ENCODE assay signal across 33 mouse cellular contexts in the genomic region with DNA sequence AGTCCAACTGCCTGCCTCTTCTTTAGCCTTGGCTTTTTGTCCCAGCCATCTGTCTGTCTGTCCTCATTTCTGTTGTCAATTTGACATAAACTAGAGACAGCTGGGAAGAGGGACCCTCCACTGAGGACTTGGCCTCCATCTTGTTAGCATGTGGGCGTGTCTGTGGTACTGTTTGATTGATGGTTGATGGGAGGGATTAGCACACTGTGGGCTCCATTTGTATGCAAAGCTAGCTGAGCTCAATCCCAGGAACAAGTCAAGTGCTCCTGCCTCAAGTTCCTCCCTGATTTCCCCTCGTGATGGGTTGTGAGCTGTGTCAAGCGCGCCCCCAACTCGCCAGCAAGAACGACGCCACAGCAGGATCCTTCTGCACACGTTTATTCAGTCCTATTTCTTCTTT. TPM values are rescaled to one million over a fixed set of nuclear protein-coding genes. Genes with fewer than 3 reads are reported as not detected.
DNase-seq lines count a peak whose midpoint lies in the region; ATAC-seq and TF ChIP-seq lines count a peak whose summit lies in the region.
"Had no signal": no experiment of that assay in that cellular context is flagged by ENCODE, and none has a peak within 500 bp of the region (broad histone marks: within the 10 kb centered on the region; RNA-seq: fewer than 3 reads in every experiment).

No protein-coding gene starts in this region.

- no peak overlapping the region for H3K9ac ChIP-seq in forebrain, embryonic 11.5 days (ENCODE audit: low read length)
- no peak overlapping the region for H3K9ac ChIP-seq in midbrain, embryonic 13.5 days (replicated peaks)
- H3K9ac ChIP-seq in midbrain, embryonic 16.5 days (ENCODE audit: low read depth, low read length) = no peak overlapping the region
- H3K9ac ChIP-seq in forebrain, embryonic 16.5 days (replicated peaks; ENCODE audit: low read depth, low read length) = no peak overlapping the region
- H3K9ac ChIP-seq: embryonic facial prominence, embryonic 15.5 days; hindbrain, embryonic 15.5 days; intestine, embryonic 15.5 days; limb, embryonic 13.5 days had no signal

- peak; percentile 60; the same call in 1 of the 2 replicates for ATAC-seq in forebrain, embryonic 11.5 days (replicated peaks; ENCODE audit: low FRiP score)
- ATAC-seq in midbrain, embryonic 13.5 days = 0 out of 2 replicates have a peak, but pooled peaks have one; percentile 50
- ATAC-seq in midbrain, embryonic 16.5 days = no peak
- ATAC-seq in forebrain, embryonic 16.5 days = peak; percentile 72
- ATAC-seq: intestine, embryonic 15.5 days had no signal

- H3K27me3 ChIP-seq in forebrain, embryonic 11.5 days (ENCODE audit: control insufficient read depth, insufficient read depth, low read length) = no peaks in the 10 kb centered on the region
- no peaks in the 10 kb centered on the region for H3K27me3 ChIP-seq in forebrain, embryonic 10.5 days (ENCODE audit: poor library complexity, severe bottlenecking)
- H3K27me3 ChIP-seq in midbrain, embryonic 13.5 days = no peaks in the 10 kb centered on the region
- no peaks in the 10 kb centered on the region for H3K27me3 ChIP-seq in midbrain, embryonic 16.5 days (ENCODE audit: control insufficient read depth, insufficient read depth, low read depth, low read length)
- H3K27me3 ChIP-seq in forebrain, embryonic 16.5 days (replicated peaks; ENCODE audit: control insufficient read depth, insufficient read depth, low read length) = no peaks in the 10 kb centered on the region
- H3K27me3 ChIP-seq: CH12.LX; embryonic facial prominence, embryonic 15.5 days; hindbrain, embryonic 15.5 days; intestine, embryonic 15.5 days; limb, embryonic 13.5 days had no signal

- 79% methylated on average over 8 of the region's 8 CpGs for WGBS in forebrain, embryonic 11.5 days
- 86% methylated on average over 8 of the region's 8 CpGs for WGBS in forebrain, embryonic 10.5 days
- 80% methylated on average over 8 of the region's 8 CpGs for WGBS in midbrain, embryonic 13.5 days
- WGBS in midbrain, embryonic 16.5 days = 77% methylated on average over 8 of the region's 8 CpGs
- WGBS in forebrain, embryonic 16.5 days = 77% methylated on average over 7 of the region's 8 CpGs

- H3K27ac ChIP-seq in forebrain, embryonic 11.5 days (ENCODE audit: low read depth, low read length) = no peak overlapping the region
- H3K27ac ChIP-seq in forebrain, embryonic 10.5 days = no peak overlapping the region
- no peak overlapping the region for H3K27ac ChIP-seq in midbrain, embryonic 13.5 days
- no peak overlapping the region for H3K27ac ChIP-seq in midbrain, embryonic 16.5 days (ENCODE audit: low read length)
- H3K27ac ChIP-seq in forebrain, embryonic 16.5 days (ENCODE audit: low read length) = no peak overlapping the region
- H3K27ac ChIP-seq: embryonic facial prominence, embryonic 15.5 days; gastrocnemius, adult 2 months; hindbrain, embryonic 15.5 days; intestine, embryonic 15.5 days; layer of hippocampus, adult 2 months; limb, embryonic 13.5 days; macrophage had no signal

- H3K36me3 ChIP-seq in forebrain, embryonic 11.5 days (ENCODE audit: control insufficient read depth, insufficient read depth, low read length) = no peaks in the 10 kb centered on the region
- peaks cover 34% of the 10 kb centered on the region for H3K36me3 ChIP-seq in forebrain, embryonic 10.5 days (replicated peaks)
- H3K36me3 ChIP-seq in midbrain, embryonic 13.5 days = peaks cover 13% of the 10 kb centered on the region
- 0 out of 2 replicates have a peak, but pooled peaks cover 2% of the 10 kb centered on the region for H3K36me3 ChIP-seq in midbrain, embryonic 16.5 days (ENCODE audit: control insufficient read depth, insufficient read depth, low read length)
- H3K36me3 ChIP-seq in forebrain, embryonic 16.5 days (ENCODE audit: control insufficient read depth, insufficient read depth) = no peaks in the 10 kb centered on the region
- H3K36me3 ChIP-seq: intestine, embryonic 15.5 days had no signal

- H3K4me1 ChIP-seq in forebrain, embryonic 11.5 days (replicated peaks; ENCODE audit: control insufficient read depth, insufficient read depth, low read length) = no peaks in the 10 kb centered on the region
- no peaks in the 10 kb centered on the region for H3K4me1 ChIP-seq in forebrain, embryonic 10.5 days
- no peaks in the 10 kb centered on the region for H3K4me1 ChIP-seq in midbrain, embryonic 13.5 days (replicated peaks)
- no peaks in the 10 kb centered on the region for H3K4me1 ChIP-seq in midbrain, embryonic 16.5 days (ENCODE audit: control insufficient read depth, insufficient read depth, low read length)
- H3K4me1 ChIP-seq in forebrain, embryonic 16.5 days (replicated peaks; ENCODE audit: control insufficient read depth, insufficient read depth, low read length) = peaks cover 4% of the 10 kb centered on the region
- H3K4me1 ChIP-seq: hindbrain, embryonic 15.5 days; intestine, embryonic 15.5 days; limb, embryonic 13.5 days had no signal

- no peak for TF ChIP-seq CTCF in brain, embryonic 14.5 days (IDR thresholded peaks at IDR 0.05; ENCODE audit: borderline replicate concordance, extremely low read depth, insufficient read depth, insufficient read length)

- H3K4me3 ChIP-seq in forebrain, embryonic 11.5 days (ENCODE audit: low read depth, low read length) = no peak overlapping the region
- no peak overlapping the region for H3K4me3 ChIP-seq in forebrain, embryonic 10.5 days
- no peak overlapping the region for H3K4me3 ChIP-seq in midbrain, embryonic 13.5 days (replicated peaks)
- no peak overlapping the region for H3K4me3 ChIP-seq in midbrain, embryonic 16.5 days (ENCODE audit: low read depth, low read length)
- no peak overlapping the region for H3K4me3 ChIP-seq in forebrain, embryonic 16.5 days (replicated peaks; ENCODE audit: low read length)
- H3K4me3 ChIP-seq: embryonic facial prominence, embryonic 15.5 days; gastrocnemius, adult 2 months; hindbrain, embryonic 15.5 days; intestine, embryonic 15.5 days; layer of hippocampus, adult 2 months; limb, embryonic 13.5 days had no signal

- DNase-seq in forebrain, embryonic 11.5 days (ENCODE audit: low spot score) = no peak
- no peak for DNase-seq in forebrain, embryonic 10.5 days (ENCODE audit: extremely low spot score, low spot score)
- peak; percentile 63 for DNase-seq in brain, embryonic 14.5 days (ENCODE audit: low read depth)
- DNase-seq in layer of hippocampus, postnatal 36 days = no peak
- no peak for DNase-seq in lung, postnatal 4 days
- DNase-seq: adrenal gland, postnatal 10 days; cerebellum, adult 18-20 months; gastrocnemius, adult 2 months; gastrocnemius, postnatal 36 days; heart, adult 18-20 months; heart, postnatal 4 days; kidney, adult 2 months; kidney, postnatal 36 days; right cerebral cortex, adult 18-20 months; spleen, adult 18-20 months; thymus, adult 18-20 months; thymus, postnatal 25 days had no signal

- TF ChIP-seq POLR2A in brain, embryonic 14.5 days (IDR thresholded peaks at IDR 0.05; ENCODE audit: borderline replicate concordance, extremely low read depth, insufficient read depth, insufficient read length, poor library complexity, severe bottlenecking) = no peak

- H3K9me3 ChIP-seq in forebrain, embryonic 11.5 days (ENCODE audit: control insufficient read depth, low read length) = no peaks in the 10 kb centered on the region
- H3K9me3 ChIP-seq in forebrain, embryonic 10.5 days = no peaks in the 10 kb centered on the region
- H3K9me3 ChIP-seq in midbrain, embryonic 13.5 days = no peaks in the 10 kb centered on the region
- H3K9me3 ChIP-seq in midbrain, embryonic 16.5 days (replicated peaks; ENCODE audit: control insufficient read depth, low read length, poor library complexity, severe bottlenecking) = no peaks in the 10 kb centered on the region
- no peaks in the 10 kb centered on the region for H3K9me3 ChIP-seq in forebrain, embryonic 16.5 days (ENCODE audit: control insufficient read depth, low read length)
- H3K9me3 ChIP-seq: embryonic facial prominence, embryonic 15.5 days; hindbrain, embryonic 15.5 days; intestine, embryonic 15.5 days; limb, embryonic 13.5 days had no signal

- H3K4me2 ChIP-seq in forebrain, embryonic 11.5 days (ENCODE audit: low read depth, low read length, severe bottlenecking) = no peak overlapping the region
- no peak overlapping the region for H3K4me2 ChIP-seq in midbrain, embryonic 13.5 days (replicated peaks)
- H3K4me2 ChIP-seq in midbrain, embryonic 16.5 days (ENCODE audit: low read length) = no peak overlapping the region
- no peak overlapping the region for H3K4me2 ChIP-seq in forebrain, embryonic 16.5 days (ENCODE audit: low read length)
- H3K4me2 ChIP-seq: embryonic facial prominence, embryonic 15.5 days; heart, embryonic 11.5 days; hindbrain, embryonic 15.5 days; intestine, embryonic 15.5 days; limb, embryonic 13.5 days; liver, embryonic 11.5 days had no signal

RNA-seq across cellular contexts. Expression of gene Mansc4, which starts 10.0 kb away (rescaled TPM):
- polyA plus RNA-seq in forebrain, embryonic 11.5 days (2014; fragmentation: Nextera tagmentation; extraction: Ambion mirVana) = 0.72 and 1.1 TPM in 2 replicates
- 1.1 and 1.5 TPM in 2 replicates for polyA plus RNA-seq in forebrain, embryonic 10.5 days (2016; fragmentation: Nextera tagmentation; extraction: Ambion mirVana)
- 0.52 and 0.53 TPM in 2 replicates for polyA plus RNA-seq in midbrain, embryonic 13.5 days (2015; fragmentation: Nextera tagmentation; extraction: Ambion mirVana)
- 0.56 and 0.75 TPM in 2 replicates for polyA plus RNA-seq in midbrain, embryonic 16.5 days (2015; fragmentation: Nextera tagmentation; extraction: Ambion mirVana)
- 0.35 and 0.59 TPM in 2 replicates for polyA plus RNA-seq in brain, embryonic 14.5 days (2012; rRNA removed)
- 0.73 and 1.1 TPM in 2 replicates for polyA plus RNA-seq in forebrain, embryonic 16.5 days (2015; fragmentation: Nextera tagmentation; extraction: Ambion mirVana)
- total RNA-seq in layer of hippocampus, postnatal 36 days (2021) = under 1 TPM; 0.42 to 0.46 TPM
- total RNA-seq: CH12.LX; gastrocnemius, adult 2 months; gastrocnemius, postnatal 36 days; heart, adult 18-20 months; heart, postnatal 4 days; megakaryocyte-erythroid progenitor cell, adult 5-6 weeks; monocyte, adult 5-6 weeks; neutrophil, adult 5-6 weeks had no signal
- polyA plus RNA-seq: liver, embryonic 16.5 days; macrophage had no signal

RNA-seq across cellular contexts. Expression of gene Klhl42, which starts 14.3 kb away (rescaled TPM):
- 8.4 and 9.0 TPM in 2 replicates for polyA plus RNA-seq in forebrain, embryonic 11.5 days (2014; fragmentation: Nextera tagmentation; extraction: Ambion mirVana)
- polyA plus RNA-seq in forebrain, embryonic 10.5 days (2016; fragmentation: Nextera tagmentation; extraction: Ambion mirVana) = 4.7 and 5.1 TPM in 2 replicates
- 5.2 and 5.8 TPM in 2 replicates for polyA plus RNA-seq in midbrain, embryonic 13.5 days (2015; fragmentation: Nextera tagmentation; extraction: Ambion mirVana)
- polyA plus RNA-seq in midbrain, embryonic 16.5 days (2015; fragmentation: Nextera tagmentation; extraction: Ambion mirVana) = 7.2 and 7.7 TPM in 2 replicates
- polyA plus RNA-seq in brain, embryonic 14.5 days (2012; rRNA removed) = 10.9 and 13.0 TPM in 2 replicates
- 6.5 and 6.8 TPM in 2 replicates for polyA plus RNA-seq in forebrain, embryonic 16.5 days (2015; fragmentation: Nextera tagmentation; extraction: Ambion mirVana)
- total RNA-seq in layer of hippocampus, postnatal 36 days (2021) = 10 to 100 TPM; 19.6 to 20.7 TPM

RNA-seq across cellular contexts. Expression of gene Mrps35, which starts 34.3 kb away (rescaled TPM):
- polyA plus RNA-seq in forebrain, embryonic 11.5 days (2014; fragmentation: Nextera tagmentation; extraction: Ambion mirVana) = 104 and 108 TPM in 2 replicates
- polyA plus RNA-seq in forebrain, embryonic 10.5 days (2016; fragmentation: Nextera tagmentation; extraction: Ambion mirVana) = 122 and 134 TPM in 2 replicates
- polyA plus RNA-seq in midbrain, embryonic 13.5 days (2015; fragmentation: Nextera tagmentation; extraction: Ambion mirVana) = 74.7 and 89.0 TPM in 2 replicates
- polyA plus RNA-seq in midbrain, embryonic 16.5 days (2015; fragmentation: Nextera tagmentation; extraction: Ambion mirVana) = 66.1 and 67.6 TPM in 2 replicates
- 29.8 and 30.9 TPM in 2 replicates for polyA plus RNA-seq in brain, embryonic 14.5 days (2012; rRNA removed)
- 78.5 and 82.3 TPM in 2 replicates for polyA plus RNA-seq in forebrain, embryonic 16.5 days (2015; fragmentation: Nextera tagmentation; extraction: Ambion mirVana)
- 10 to 100 TPM; 46.9 to 49.9 TPM for total RNA-seq in layer of hippocampus, postnatal 36 days (2021)

RNA-seq across cellular contexts. Expression of gene Rep15, which starts 44.5 kb away (rescaled TPM):
- polyA plus RNA-seq in forebrain, embryonic 11.5 days (2014; fragmentation: Nextera tagmentation; extraction: Ambion mirVana) = 1.3 and 1.5 TPM in 2 replicates
- polyA plus RNA-seq in forebrain, embryonic 10.5 days (2016; fragmentation: Nextera tagmentation; extraction: Ambion mirVana) = 1.3 TPM in 2 replicates
- 0.70 and 1.0 TPM in 2 replicates for polyA plus RNA-seq in midbrain, embryonic 13.5 days (2015; fragmentation: Nextera tagmentation; extraction: Ambion mirVana)
- 0.66 and 0.89 TPM in 2 replicates for polyA plus RNA-seq in midbrain, embryonic 16.5 days (2015; fragmentation: Nextera tagmentation; extraction: Ambion mirVana)
- 0.58 and 0.66 TPM in 2 replicates for polyA plus RNA-seq in brain, embryonic 14.5 days (2012; rRNA removed)
- 0.34 and 1.1 TPM in 2 replicates for polyA plus RNA-seq in forebrain, embryonic 16.5 days (2015; fragmentation: Nextera tagmentation; extraction: Ambion mirVana)
- 1 to 10 TPM; 1.6 to 1.9 TPM for total RNA-seq in layer of hippocampus, postnatal 36 days (2021)
